Mouse (Mus musculus) embryonic fibroblast, embryonic 13.5 days (primary cell): ENCODE measurements around the gene Gm20219.

Experiments used
- CTCF ChIP-seq: IDR thresholded peaks from 2 replicates; pipeline ENCODE4 v1.5.1; 2011; ENCODE audit warnings: mild to moderate bottlenecking, control low read depth, low read length, moderate library complexity, borderline replicate concordance; ENCODE audit not compliant: insufficient read depth
- POLR2A ChIP-seq: IDR thresholded peaks from 2 replicates; pipeline ENCODE4 v1.6.1; 2011; ENCODE audit warnings: low read depth, mild to moderate bottlenecking, control low read depth, low read length, moderate library complexity

DNA sequence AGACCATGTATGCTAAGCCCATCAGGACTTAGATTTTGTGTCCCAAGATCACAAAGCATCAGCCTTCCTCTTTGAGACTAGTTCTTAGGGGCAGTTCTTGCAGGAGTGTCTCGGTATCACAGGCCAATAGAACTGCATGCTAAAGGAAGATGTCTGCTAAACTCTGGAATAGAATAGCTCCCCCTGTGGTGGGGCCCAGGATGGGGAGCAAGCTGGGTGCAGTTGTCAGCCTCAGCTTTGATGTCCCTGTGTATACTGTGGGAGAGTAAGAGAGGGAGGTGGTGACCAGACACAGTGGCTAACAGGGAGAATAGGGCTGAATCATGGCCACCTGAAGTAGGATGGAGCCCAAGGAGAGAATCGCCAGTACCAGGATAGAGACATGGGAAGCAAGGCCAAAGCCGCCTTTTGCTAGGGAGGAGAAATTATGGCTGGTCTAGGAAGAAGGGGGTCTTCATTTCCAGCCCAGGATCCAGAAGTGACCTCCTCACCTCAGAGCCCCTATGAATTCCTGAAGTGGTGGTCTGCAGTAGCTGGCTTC, 10.4 kb downstream of the Gm20219 start:
- no peak for TF ChIP-seq POLR2A
- no peak for TF ChIP-seq CTCF
